Mouse (Mus musculus) layer of hippocampus, adult 8-10 months (tissue): ENCODE data around the gene Vdr. TPM values are rescaled to one million over a fixed set of nuclear protein-coding genes. Genes with fewer than 3 reads are reported as not detected.
A peak's percentile ranks its signal among the peaks of the same experiment; 100 is the strongest.

Experiments used
- DNase-seq, 2 experiments: peaks; one replicate each; pipeline ENCODE4 v3.0.0; 2022; ENCODE audit warnings: low spot score in 2 of 2
- total RNA-seq, 4 experiments: library from RNA; stranded (reverse); gene quantifications; 2 replicates each; pipeline ENCODE4 v1.2.4; 2022

Vdr gene
- total RNA-seq, 4 experiments from 2014 or later: 0.23 to 0.64 (median 0.50) TPM

GRCm38 (mm10) chr15:97847866-97848265 lies 62.6 kb downstream of the Vdr start:
- DNase-seq: no peak

GRCm38 (mm10) chr15:97847285-97847684 lies 63.1 kb downstream of the Vdr start:
- DNase-seq: no peak

- DNase-seq: no peak
These were observed 64.1 kb downstream of the Vdr start for GRCm38 (mm10) chr15:97846121-97846882.

- no peak for DNase-seq
These were observed 66.1 kb downstream of the Vdr start, which contains the start of gene Hdac7 for GRCm38 (mm10) chr15:97844037-97845034. Gene Hdac7 (minus strand): TSS chr15:97844502.

GRCm38 (mm10) chr15:97843247-97843651 lies 67.2 kb downstream of the Vdr start:
- DNase-seq: no peak

- no peak for DNase-seq
These were observed 68.4 kb downstream of the Vdr start for GRCm38 (mm10) chr15:97842058-97842457.

- no peak for DNase-seq
These were observed 69.0 kb downstream of the Vdr start for GRCm38 (mm10) chr15:97841383-97841782.

- DNase-seq: no peak
These were observed 69.6 kb downstream of the Vdr start for GRCm38 (mm10) chr15:97840781-97841180.

GRCm38 (mm10) chr15:97839991-97840455 lies 70.4 kb downstream of the Vdr start:
- no peak for DNase-seq

- no peak for DNase-seq
These were observed 71.0 kb downstream of the Vdr start for GRCm38 (mm10) chr15:97839473-97839872.

- DNase-seq: no peak
These were observed 71.4 kb downstream of the Vdr start for GRCm38 (mm10) chr15:97839012-97839411.

- DNase-seq: no peak
These were observed 72.0 kb downstream of the Vdr start for GRCm38 (mm10) chr15:97838395-97838794.

GRCm38 (mm10) chr15:97837491-97838061 lies 72.9 kb downstream of the Vdr start:
- no peak for DNase-seq

GRCm38 (mm10) chr15:97836894-97837247 lies 73.6 kb downstream of the Vdr start:
- no peak for DNase-seq

- no peak for DNase-seq
These were observed 74.1 kb downstream of the Vdr start for GRCm38 (mm10) chr15:97836153-97836893.

GRCm38 (mm10) chr15:97832764-97833479 lies 77.5 kb downstream of the Vdr start:
- no peak for DNase-seq

GRCm38 (mm10) chr15:97831987-97832640 lies 78.3 kb downstream of the Vdr start:
- DNase-seq: no peak

- peak in 1 of 2 experiments; percentile 42 for DNase-seq
These were observed 79.0 kb downstream of the Vdr start for GRCm38 (mm10) chr15:97831242-97831986.

- no peak for DNase-seq
These were observed 79.6 kb downstream of the Vdr start for GRCm38 (mm10) chr15:97830788-97831241.
